In genomic region chr2:32329531-32329930, GRCm38 (mm10) we compare ENCODE assay signal across 12 mouse cellular contexts. TPM values are rescaled to one million over a fixed set of nuclear protein-coding genes. Genes with fewer than 3 reads are reported as not detected.
A peak's percentile ranks its signal among the peaks of the same experiment; 100 is the strongest.
DNase-seq lines count a peak whose midpoint lies in the region; ATAC-seq lines count a peak whose summit lies in the region.
"Had no signal": no experiment of that assay in that cellular context is flagged by ENCODE, and none has a peak within 500 bp of the region (broad histone marks: within the 10 kb centered on the region; RNA-seq: fewer than 3 reads in every experiment).

No protein-coding gene starts in this region.

- H3K27ac ChIP-seq in heart, embryonic 14.5 days (replicated peaks in 1 of 2; ENCODE audit: control insufficient read depth in 1 of 2, insufficient read depth in 1 of 2, low read depth in 2 of 2, low read length in 2 of 2), result peak overlapping the region; percentile 44 to 55; a peak in 3 of 4 replicates
- no peak overlapping the region for H3K27ac ChIP-seq in midbrain, embryonic 13.5 days
- no peak overlapping the region for H3K27ac ChIP-seq in midbrain, embryonic 11.5 days (ENCODE audit: low read depth, low read length)
- H3K27ac ChIP-seq in limb, embryonic 10.5 days, result peak overlapping the region; percentile 82
- H3K27ac ChIP-seq in liver, embryonic 11.5 days (ENCODE audit: low read depth, low read length), result no peak overlapping the region
- H3K27ac ChIP-seq: midbrain, embryonic 12.5 days had no signal

- H3K9ac ChIP-seq in heart, embryonic 14.5 days (ENCODE audit: low read length), result no peak overlapping the region
- H3K9ac ChIP-seq in midbrain, embryonic 13.5 days (replicated peaks), result 0 out of 2 replicates have a peak overlapping the region, but pooled peaks have one; percentile 28
- H3K9ac ChIP-seq in midbrain, embryonic 11.5 days (ENCODE audit: low read length), result no peak overlapping the region
- H3K9ac ChIP-seq in liver, embryonic 11.5 days (ENCODE audit: low read depth, low read length), result no peak overlapping the region
- H3K9ac ChIP-seq: midbrain, embryonic 12.5 days had no signal

- H3K4me3 ChIP-seq in heart, embryonic 14.5 days (ENCODE audit: control insufficient read depth in 1 of 2, insufficient read depth in 1 of 2, low read depth in 1 of 2, low read length in 2 of 2), result no peak overlapping the region
- H3K4me3 ChIP-seq in midbrain, embryonic 13.5 days (replicated peaks), result no peak overlapping the region
- H3K4me3 ChIP-seq in midbrain, embryonic 11.5 days (ENCODE audit: low read depth, low read length), result no peak overlapping the region
- H3K4me3 ChIP-seq in limb, embryonic 10.5 days, result 0 out of 2 replicates have a peak overlapping the region, but pooled peaks have one; percentile 3
- H3K4me3 ChIP-seq in liver, embryonic 11.5 days (ENCODE audit: low read depth, low read length), result no peak overlapping the region
- H3K4me3 ChIP-seq: midbrain, embryonic 12.5 days had no signal

- no peaks in the 10 kb centered on the region for H3K36me3 ChIP-seq in heart, embryonic 14.5 days (ENCODE audit: control insufficient read depth, insufficient read depth, low read length)
- peaks cover 28% of the 10 kb centered on the region for H3K36me3 ChIP-seq in midbrain, embryonic 13.5 days
- no peaks in the 10 kb centered on the region for H3K36me3 ChIP-seq in midbrain, embryonic 11.5 days (ENCODE audit: control insufficient read depth, insufficient read depth, low read length)
- H3K36me3 ChIP-seq in limb, embryonic 10.5 days, result peaks cover 57% of the 10 kb centered on the region
- H3K36me3 ChIP-seq in liver, embryonic 11.5 days (ENCODE audit: control insufficient read depth, insufficient read depth, low read length), result no peaks in the 10 kb centered on the region
- H3K36me3 ChIP-seq: midbrain, embryonic 12.5 days had no signal

- DNase-seq in heart, postnatal 10 days, result no peak
- no peak for DNase-seq in midbrain, embryonic 11.5 days (ENCODE audit: low spot score, missing footprints)
- peak; percentile 51 for DNase-seq in limb, embryonic 10.5 days (ENCODE audit: low spot score)
- DNase-seq in liver, embryonic 11.5 days (ENCODE audit: low spot score), result no peak
- DNase-seq in thymus, postnatal 14 days, result no peak
- DNase-seq: cerebellum, adult 18-20 months; gastrocnemius, postnatal 36 days; right cerebral cortex, postnatal 4 days had no signal

- peaks cover 4 to 6% of the 10 kb centered on the region in 2 experiments; a peak in 2 of 4 replicates for H3K4me1 ChIP-seq in heart, embryonic 14.5 days (ENCODE audit: control insufficient read depth in 2 of 2, insufficient read depth in 2 of 2, low read length in 2 of 2)
- H3K4me1 ChIP-seq in midbrain, embryonic 13.5 days (replicated peaks), result no peaks in the 10 kb centered on the region
- H3K4me1 ChIP-seq in midbrain, embryonic 11.5 days (ENCODE audit: control insufficient read depth, insufficient read depth, low read length), result no peaks in the 10 kb centered on the region
- H3K4me1 ChIP-seq in limb, embryonic 10.5 days, result peaks cover 46% of the 10 kb centered on the region
- H3K4me1 ChIP-seq in liver, embryonic 11.5 days (replicated peaks; ENCODE audit: control insufficient read depth, insufficient read depth, low read length), result no peaks in the 10 kb centered on the region; the same call in 1 of the 2 replicates
- H3K4me1 ChIP-seq: midbrain, embryonic 12.5 days had no signal

- no peaks in the 10 kb centered on the region for H3K9me3 ChIP-seq in heart, embryonic 14.5 days (ENCODE audit: control insufficient read depth, low read length)
- no peaks in the 10 kb centered on the region for H3K9me3 ChIP-seq in midbrain, embryonic 13.5 days
- no peaks in the 10 kb centered on the region for H3K9me3 ChIP-seq in midbrain, embryonic 11.5 days (ENCODE audit: control insufficient read depth, low read length)
- no peaks in the 10 kb centered on the region for H3K9me3 ChIP-seq in limb, embryonic 10.5 days (replicated peaks)
- H3K9me3 ChIP-seq in liver, embryonic 11.5 days (ENCODE audit: control insufficient read depth, low read length), result no peaks in the 10 kb centered on the region
- H3K9me3 ChIP-seq: midbrain, embryonic 12.5 days had no signal

- H3K4me2 ChIP-seq in heart, embryonic 14.5 days (ENCODE audit: low read length), result no peak overlapping the region
- no peak overlapping the region for H3K4me2 ChIP-seq in midbrain, embryonic 13.5 days (replicated peaks)
- no peak overlapping the region for H3K4me2 ChIP-seq in midbrain, embryonic 11.5 days
- no peak overlapping the region for H3K4me2 ChIP-seq in liver, embryonic 11.5 days
- H3K4me2 ChIP-seq: midbrain, embryonic 12.5 days had no signal

- peaks cover 9% of the 10 kb centered on the region; the same call in 1 of the 2 replicates for H3K27me3 ChIP-seq in heart, embryonic 14.5 days (ENCODE audit: control insufficient read depth, insufficient read depth, low read length)
- H3K27me3 ChIP-seq in midbrain, embryonic 13.5 days, result no peaks in the 10 kb centered on the region
- no peaks in the 10 kb centered on the region for H3K27me3 ChIP-seq in midbrain, embryonic 11.5 days (ENCODE audit: control insufficient read depth, insufficient read depth, low read length)
- H3K27me3 ChIP-seq in limb, embryonic 10.5 days (ENCODE audit: low read depth, poor library complexity, severe bottlenecking), result peaks cover 5% of the 10 kb centered on the region
- peaks cover 9% of the 10 kb centered on the region for H3K27me3 ChIP-seq in liver, embryonic 11.5 days (replicated peaks; ENCODE audit: control insufficient read depth, insufficient read depth, low read length)
- H3K27me3 ChIP-seq: midbrain, embryonic 12.5 days had no signal

- ATAC-seq in heart, embryonic 14.5 days (ENCODE audit: insufficient number of reproducible peaks, insufficient read depth, low FRiP score, low read depth), result no peak
- no peak for ATAC-seq in midbrain, embryonic 13.5 days
- no peak for ATAC-seq in midbrain, embryonic 11.5 days (ENCODE audit: low FRiP score)
- no peak for ATAC-seq in liver, embryonic 11.5 days (replicated peaks; ENCODE audit: low FRiP score)
- ATAC-seq: intestine, postnatal 0 days had no signal

- 41% methylated on average over 6 of the region's 6 CpGs for WGBS in heart, embryonic 14.5 days
- WGBS in midbrain, embryonic 13.5 days, result 62% methylated on average over 6 of the region's 6 CpGs
- 46% methylated on average over 6 of the region's 6 CpGs for WGBS in midbrain, embryonic 11.5 days
- WGBS in limb, embryonic 10.5 days, result 37% methylated on average over 6 of the region's 6 CpGs
- WGBS in liver, embryonic 11.5 days, result 50% methylated on average over 6 of the region's 6 CpGs

- intact Hi-C loops in heart, postnatal 10 days (cut with DNase I), result no loop called here

RNA-seq across cellular contexts. Expression of gene Ciz1, which starts 22.6 kb away (rescaled TPM):
- polyA plus RNA-seq in heart, embryonic 14.5 days (2014; fragmentation: Nextera tagmentation; extraction: Ambion mirVana), result 28.8 and 31.1 TPM in 2 replicates
- total RNA-seq in heart, postnatal 10 days (2021), result 10 to 100 TPM; 37.4 to 39.3 TPM
- polyA plus RNA-seq in midbrain, embryonic 13.5 days (2015; fragmentation: Nextera tagmentation; extraction: Ambion mirVana), result 54.4 and 56.7 TPM in 2 replicates
- 43.1 and 46.9 TPM in 2 replicates for polyA plus RNA-seq in midbrain, embryonic 11.5 days (2014; fragmentation: Nextera tagmentation; extraction: Ambion mirVana)
- 61.3 and 74.8 TPM in 2 replicates for polyA plus RNA-seq in limb, embryonic 10.5 days (2016; fragmentation: Nextera tagmentation; extraction: Ambion mirVana)
- 45.5 and 45.8 TPM in 2 replicates for polyA plus RNA-seq in liver, embryonic 11.5 days (2014; fragmentation: Nextera tagmentation; extraction: Ambion mirVana)

RNA-seq across cellular contexts. Expression of gene Dnm1, which starts 23.6 kb away (rescaled TPM):
- 4.7 and 5.6 TPM in 2 replicates for polyA plus RNA-seq in heart, embryonic 14.5 days (2014; fragmentation: Nextera tagmentation; extraction: Ambion mirVana)
- total RNA-seq in heart, postnatal 10 days (2021), result 10 to 100 TPM; 10.0 to 12.5 TPM
- 35.5 and 41.2 TPM in 2 replicates for polyA plus RNA-seq in midbrain, embryonic 13.5 days (2015; fragmentation: Nextera tagmentation; extraction: Ambion mirVana)
- 12.9 and 13.8 TPM in 2 replicates for polyA plus RNA-seq in midbrain, embryonic 11.5 days (2014; fragmentation: Nextera tagmentation; extraction: Ambion mirVana)
- polyA plus RNA-seq in limb, embryonic 10.5 days (2016; fragmentation: Nextera tagmentation; extraction: Ambion mirVana), result 27.1 and 33.6 TPM in 2 replicates
- polyA plus RNA-seq in liver, embryonic 11.5 days (2014; fragmentation: Nextera tagmentation; extraction: Ambion mirVana), result 9.3 and 10.0 TPM in 2 replicates

RNA-seq across cellular contexts. Expression of gene Swi5, which starts 41.7 kb away (rescaled TPM):
- 129 and 131 TPM in 2 replicates for polyA plus RNA-seq in heart, embryonic 14.5 days (2014; fragmentation: Nextera tagmentation; extraction: Ambion mirVana)
- total RNA-seq in heart, postnatal 10 days (2021), result 100 to 1,000 TPM; 163 to 182 TPM
- 454 and 469 TPM in 2 replicates for polyA plus RNA-seq in midbrain, embryonic 13.5 days (2015; fragmentation: Nextera tagmentation; extraction: Ambion mirVana)
- polyA plus RNA-seq in midbrain, embryonic 11.5 days (2014; fragmentation: Nextera tagmentation; extraction: Ambion mirVana), result 382 and 417 TPM in 2 replicates
- 440 and 446 TPM in 2 replicates for polyA plus RNA-seq in limb, embryonic 10.5 days (2016; fragmentation: Nextera tagmentation; extraction: Ambion mirVana)
- polyA plus RNA-seq in liver, embryonic 11.5 days (2014; fragmentation: Nextera tagmentation; extraction: Ambion mirVana), result 369 and 385 TPM in 2 replicates

RNA-seq across cellular contexts. Expression of gene Golga2, which starts 42.3 kb away (rescaled TPM):
- 19.3 and 22.6 TPM in 2 replicates for polyA plus RNA-seq in heart, embryonic 14.5 days (2014; fragmentation: Nextera tagmentation; extraction: Ambion mirVana)
- 10 to 100 TPM; 73.7 to 74.8 TPM for total RNA-seq in heart, postnatal 10 days (2021)
- 26.0 and 26.7 TPM in 2 replicates for polyA plus RNA-seq in midbrain, embryonic 13.5 days (2015; fragmentation: Nextera tagmentation; extraction: Ambion mirVana)
- 14.6 and 16.7 TPM in 2 replicates for polyA plus RNA-seq in midbrain, embryonic 11.5 days (2014; fragmentation: Nextera tagmentation; extraction: Ambion mirVana)
- 20.4 and 25.0 TPM in 2 replicates for polyA plus RNA-seq in limb, embryonic 10.5 days (2016; fragmentation: Nextera tagmentation; extraction: Ambion mirVana)
- 18.8 and 19.7 TPM in 2 replicates for polyA plus RNA-seq in liver, embryonic 11.5 days (2014; fragmentation: Nextera tagmentation; extraction: Ambion mirVana)

RNA-seq across cellular contexts. Expression of gene 1110008P14Rik, which starts 52.2 kb away (rescaled TPM):
- 56.6 and 64.5 TPM in 2 replicates for polyA plus RNA-seq in heart, embryonic 14.5 days (2014; fragmentation: Nextera tagmentation; extraction: Ambion mirVana)
- 10 to 100 TPM; 52.7 to 57.4 TPM for total RNA-seq in heart, postnatal 10 days (2021)
- polyA plus RNA-seq in midbrain, embryonic 13.5 days (2015; fragmentation: Nextera tagmentation; extraction: Ambion mirVana), result 74.7 and 77.5 TPM in 2 replicates
- 46.4 and 49.4 TPM in 2 replicates for polyA plus RNA-seq in midbrain, embryonic 11.5 days (2014; fragmentation: Nextera tagmentation; extraction: Ambion mirVana)
- polyA plus RNA-seq in limb, embryonic 10.5 days (2016; fragmentation: Nextera tagmentation; extraction: Ambion mirVana), result 36.3 and 37.0 TPM in 2 replicates
- 36.2 and 39.7 TPM in 2 replicates for polyA plus RNA-seq in liver, embryonic 11.5 days (2014; fragmentation: Nextera tagmentation; extraction: Ambion mirVana)

Comparison
In these comparisons a context has a peak if more than half of its experiments do, and no peak if none do; other contexts are left out.
1. H3K27ac ChIP-seq: peak in heart, embryonic 14.5 days (2 of 2) and limb, embryonic 10.5 days (single experiment); none in midbrain, embryonic 13.5 days (single experiment), midbrain, embryonic 11.5 days (single experiment) and liver, embryonic 11.5 days (single experiment).